Mouse (Mus musculus) cerebellum, adult 2 months (tissue): Measurements from ENCODE around the gene Gm43518. TPM values are rescaled to one million over a fixed set of nuclear protein-coding genes. Genes with fewer than 3 reads are reported as not detected.

Source experiments
- DNase-seq, 2 experiments: peaks; one replicate each; pipeline ENCODE4 v3.0.0; 2021
- H3K27ac ChIP-seq: fragments of 200-500 bp; 2 replicates; pipeline ENCODE4 v1.5.1; 2012; ENCODE audit warnings: low read length, control low read depth, inconsistent platforms; ENCODE audit not compliant: insufficient read depth
- H3K27me3 ChIP-seq: fragments of 200-500 bp; 2 replicates; pipeline ENCODE4 v1.6.1; 2012; ENCODE audit warnings: inconsistent platforms, mild to moderate bottlenecking, low read length, moderate library complexity; ENCODE audit not compliant: control insufficient read depth, insufficient read depth
- H3K4me1 ChIP-seq: fragments of 200-500 bp; 2 replicates; pipeline ENCODE4 v1.6.1; 2011; ENCODE audit warnings: low read length; ENCODE audit not compliant: control insufficient read depth, insufficient read depth
- H3K4me3 ChIP-seq: fragments of 200-500 bp; replicated peaks from 2 replicates; pipeline ENCODE3; 2011; ENCODE audit warnings: mild to moderate bottlenecking, low read depth, low read length, control low read depth; ENCODE audit not compliant: insufficient read depth
- CTCF ChIP-seq: fragments of 200-500 bp; IDR thresholded peaks from 2 replicates; pipeline ENCODE4 v1.5.1; 2011; ENCODE audit warnings: low read depth, mild to moderate bottlenecking, control low read depth, low read length, moderate library complexity, borderline replicate concordance; ENCODE audit not compliant: insufficient read depth
- POLR2A ChIP-seq: fragments of 200-500 bp; IDR thresholded peaks from 2 replicates; pipeline ENCODE4 v1.6.1; 2011; ENCODE audit warnings: low read length, control low read depth, borderline replicate concordance; ENCODE audit not compliant: insufficient read depth
- whole genome bisulfite sequencing: fragments of 180-500 bp; shearing (Covaris S2); methylation state at CpG from one replicate; pipeline ENCODE4 v1.1.7; 2018; 5-methylcytosine and 5-hydroxymethylcytosine counted together
- polyA plus RNA-seq: library from polyadenylated mRNA; depleted of rRNA; stranded (reverse); fragments of >200 nt; gene quantifications from 2 replicates; pipeline ENCODE4 v1.2.3, GENCODE M21; 2012; rRNA removed

Gene Gm43518
- polyA plus RNA-seq, 1 experiment, result 0.67 TPM

DNA sequence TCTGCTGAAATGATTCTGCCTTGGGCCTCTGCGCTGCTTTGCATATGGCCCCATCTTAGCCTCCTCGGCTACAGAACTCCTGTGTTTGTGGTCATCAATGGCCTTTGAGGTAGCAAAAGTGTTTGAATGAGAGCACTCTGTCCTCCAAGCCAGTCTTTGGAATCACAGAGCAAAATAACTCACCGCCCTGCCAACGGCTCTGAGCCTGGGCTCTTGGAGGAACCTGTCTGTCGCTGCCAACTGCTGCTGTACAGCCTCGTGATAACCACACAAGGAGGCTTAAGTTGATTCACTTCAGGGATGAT, 54.0 kb downstream of the Gm43518 start:
- Histone ChIP-seq H3K4me1 (peaks cover 33% of the 10 kb centered on the region), H3K4me3 (no peak overlapping the region), H3K27me3 (no peaks in the 10 kb centered on the region), H3K27ac (peak overlapping the region; percentile 68)
- no peak for DNase-seq
- TF ChIP-seq CTCF (no peak), POLR2A (no peak)
- 30% methylated on average over 6 of the region's 6 CpGs for WGBS

DNA sequence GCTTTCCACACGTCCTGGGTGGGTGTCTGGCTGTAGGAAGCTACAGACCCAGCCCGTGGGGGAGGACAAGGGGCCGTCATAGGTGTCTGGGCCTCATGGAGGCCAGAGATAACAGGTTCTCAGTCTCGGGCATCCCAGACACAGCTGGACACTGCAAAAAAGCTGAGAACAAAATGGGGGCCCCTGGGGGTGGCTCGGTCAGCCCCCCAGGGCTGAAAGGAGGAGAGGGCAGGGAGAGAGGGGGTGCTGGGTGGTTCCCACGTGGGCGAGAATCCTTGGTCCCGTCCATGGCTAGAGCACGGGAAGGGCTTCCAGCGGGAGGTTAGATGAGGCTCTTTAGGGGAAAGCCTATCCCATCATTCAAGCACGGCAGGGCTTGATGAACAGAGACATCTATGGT, 55.6 kb downstream of the Gm43518 start:
- DNase-seq, result peak in 1 of 2 experiments; percentile 6
- 81% methylated on average over 11 of the region's 11 CpGs for WGBS
- Histone ChIP-seq H3K27ac (no peak overlapping the region), H3K4me3 (no peak overlapping the region), H3K27me3 (no peaks in the 10 kb centered on the region), H3K4me1 (peaks cover 35% of the 10 kb centered on the region)
- TF ChIP-seq POLR2A (no peak), CTCF (no peak)

GRCm38 (mm10) chr5:123985434-123985833, 58.2 kb downstream of the Gm43518 start:
- Histone ChIP-seq H3K4me3 (no peak overlapping the region), H3K4me1 (peaks cover 24% of the 10 kb centered on the region), H3K27me3 (no peaks in the 10 kb centered on the region), H3K27ac (no peak overlapping the region)
- DNase-seq, result peak in 1 of 2 experiments; percentile 12
- WGBS, result 54% methylated on average over 9 of the region's 9 CpGs
- TF ChIP-seq CTCF (no peak), POLR2A (no peak)

GRCm38 (mm10) chr5:123986925-123987324, 59.7 kb downstream of the Gm43518 start:
- Histone ChIP-seq H3K4me3 (no peak overlapping the region), H3K27me3 (no peaks in the 10 kb centered on the region), H3K4me1 (peaks cover 12% of the 10 kb centered on the region; the same call in 1 of the 2 replicates), H3K27ac (no peak overlapping the region)
- no peak for DNase-seq
- WGBS, result 93% methylated on average over 2 of the region's 2 CpGs
- TF ChIP-seq POLR2A (no peak), CTCF (no peak)

DNA sequence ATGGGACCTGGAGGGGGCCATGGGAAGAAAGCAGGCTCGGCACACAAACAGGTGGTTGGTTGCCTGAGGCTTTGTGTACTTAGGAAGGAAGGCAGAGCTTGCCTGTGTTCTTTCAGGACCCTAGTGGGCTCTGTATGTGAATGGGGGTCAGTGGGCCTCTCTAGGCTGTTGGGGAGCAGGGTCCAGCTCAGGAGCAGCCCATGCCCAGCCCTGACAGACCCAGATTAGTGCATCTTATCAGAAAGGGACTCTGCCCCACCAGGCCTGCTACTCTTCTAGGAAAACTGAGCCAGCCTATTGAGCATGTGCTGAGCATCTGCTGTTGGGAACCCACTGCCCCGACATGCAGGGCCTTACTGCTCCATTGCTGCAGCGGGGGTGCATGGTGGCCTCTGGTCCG, 60.3 kb downstream of the Gm43518 start:
- 68% methylated on average over 4 of the region's 4 CpGs for WGBS
- Histone ChIP-seq H3K27me3 (no peaks in the 10 kb centered on the region), H3K27ac (no peak overlapping the region), H3K4me3 (no peak overlapping the region), H3K4me1 (peaks cover 12% of the 10 kb centered on the region; the same call in 1 of the 2 replicates)
- DNase-seq, result no peak
- TF ChIP-seq CTCF, result no peak
- TF ChIP-seq POLR2A, result no peak

Other genes with a start within 250 kb of the Gm43518 start
- gene Clip1, start 242.8 kb upstream of the Gm43518 start, polyA plus RNA-seq, result 117 and 128 TPM in 2 replicates
- 60.4 and 63.5 TPM in 2 replicates for gene Zcchc8, start 206.3 kb upstream of the Gm43518 start, polyA plus RNA-seq
- 95.1 and 97.2 TPM in 2 replicates for gene Rsrc2, start 178.0 kb upstream of the Gm43518 start, polyA plus RNA-seq
- 0.33 and 0.54 TPM in 2 replicates for gene Kntc1, start 177.7 kb upstream of the Gm43518 start, polyA plus RNA-seq
- 0.07 and 0.08 TPM in 2 replicates for gene Hcar2, start 61.9 kb upstream of the Gm43518 start, polyA plus RNA-seq
- 0.38 and 0.73 TPM in 2 replicates for gene Hcar1, start 47.4 kb upstream of the Gm43518 start, polyA plus RNA-seq
- gene Denr, start 20.2 kb upstream of the Gm43518 start, polyA plus RNA-seq, result 45.6 and 56.3 TPM in 2 replicates
- gene Ccdc62, start 3.3 kb downstream of the Gm43518 start, polyA plus RNA-seq, result 4.6 and 5.8 TPM in 2 replicates
- gene Hip1r, start 46.2 kb downstream of the Gm43518 start, polyA plus RNA-seq, result 41.8 and 42.4 TPM in 2 replicates
- 41.7 and 47.5 TPM in 2 replicates for gene Vps37b, start 104.9 kb downstream of the Gm43518 start, polyA plus RNA-seq
- 34.7 and 37.1 TPM in 2 replicates for gene Abcb9, start 168.4 kb downstream of the Gm43518 start, polyA plus RNA-seq
- 47.2 and 52.7 TPM in 2 replicates for gene Ogfod2, start 184.9 kb downstream of the Gm43518 start, polyA plus RNA-seq
- gene Arl6ip4, start 188.7 kb downstream of the Gm43518 start, polyA plus RNA-seq, result 81.6 and 91.0 TPM in 2 replicates